Mouse (Mus musculus) megakaryocyte progenitor cell, adult 5-6 weeks (primary cell): ENCODE measurements at regions not wholly inside any gene's neighbourhood (a gene's known extent, or its start where the extent isn't known, plus 50 kb on each side); places are given as distances from the start of the nearest gene placed in this dataset.

Experiments
- ATAC-seq: replicated peaks from 2 replicates; pipeline ENCODE4 v1.8.0; 2016; ENCODE audit warnings: mild to moderate bottlenecking, moderate TSS enrichment, inconsistent platforms; ENCODE audit not compliant: poor library complexity

- no peak for ATAC-seq
Observed at GRCm38 (mm10) chr12:39734176-39734575, 303.6 kb downstream of the Arl4a start.

GRCm38 (mm10) chr12:39731177-39731576 lies 306.6 kb downstream of the Arl4a start:
- no peak for ATAC-seq

GRCm38 (mm10) chr12:39729255-39729654 lies 308.6 kb downstream of the Arl4a start:
- no peak for ATAC-seq

- ATAC-seq: no peak
Observed at GRCm38 (mm10) chr12:39724172-39724571, 313.7 kb downstream of the Arl4a start.

- ATAC-seq: no peak
Observed at GRCm38 (mm10) chr12:39715120-39715519, 322.7 kb downstream of the Arl4a start.

- no peak for ATAC-seq
Observed at GRCm38 (mm10) chr12:39714169-39714794, 323.5 kb downstream of the Arl4a start.

GRCm38 (mm10) chr12:39711807-39712206 lies 326.0 kb downstream of the Arl4a start:
- ATAC-seq: peak; percentile 58; the same call in 1 of the 2 replicates

GRCm38 (mm10) chr12:39709850-39710249 lies 328.0 kb downstream of the Arl4a start:
- ATAC-seq: no peak

- no peak for ATAC-seq
Observed at GRCm38 (mm10) chr12:39697182-39697581, 340.6 kb downstream of the Arl4a start.

- no peak for ATAC-seq
Observed at GRCm38 (mm10) chr12:39695322-39695721, 342.5 kb downstream of the Arl4a start.

- no peak for ATAC-seq
Observed at GRCm38 (mm10) chr12:39692043-39692442, 345.8 kb downstream of the Arl4a start.

- no peak for ATAC-seq
Observed at GRCm38 (mm10) chr12:39685399-39685798, 352.4 kb downstream of the Arl4a start.

- ATAC-seq: no peak
Observed at GRCm38 (mm10) chr12:39682121-39682520, 355.7 kb downstream of the Arl4a start.

- ATAC-seq: no peak
Observed at GRCm38 (mm10) chr12:39675608-39676007, 362.2 kb downstream of the Arl4a start.

- no peak for ATAC-seq
Observed at GRCm38 (mm10) chr12:39667701-39668100, 370.1 kb downstream of the Arl4a start.

- peak; percentile 99 for ATAC-seq
Observed at GRCm38 (mm10) chr12:39665448-39665847, 372.4 kb downstream of the Arl4a start.

GRCm38 (mm10) chr12:39660420-39660819 lies 377.4 kb downstream of the Arl4a start:
- ATAC-seq: no peak

- no peak for ATAC-seq
Observed at GRCm38 (mm10) chr12:39656606-39657005, 381.2 kb downstream of the Arl4a start.

- ATAC-seq: no peak
Observed at GRCm38 (mm10) chr12:39648952-39649351, 388.9 kb downstream of the Arl4a start.

- ATAC-seq: no peak
Observed at GRCm38 (mm10) chr12:39646556-39646955, 391.3 kb downstream of the Arl4a start.

- ATAC-seq: no peak
Observed at GRCm38 (mm10) chr12:39645581-39645980, 392.2 kb downstream of the Arl4a start.

GRCm38 (mm10) chr12:39639246-39639645 lies 398.6 kb downstream of the Arl4a start:
- ATAC-seq: no peak

GRCm38 (mm10) chr12:39634337-39634736 lies 403.5 kb downstream of the Arl4a start:
- ATAC-seq: no peak
